Mouse (Mus musculus) adrenal gland, adult 8-10 months (tissue): ENCODE results near the gene Dhrs7b. TPM values are rescaled to one million over a fixed set of nuclear protein-coding genes. Genes with fewer than 3 reads are reported as not detected.

ENCODE experiments used
- DNase-seq: peaks from one replicate; pipeline ENCODE4 v3.0.0; 2022
- total RNA-seq, 4 experiments: library from RNA; stranded (reverse); gene quantifications; 2 replicates each; pipeline ENCODE4 v1.2.4; 2022

Gene Dhrs7b
- total RNA-seq, 4 experiments from 2014 or later: 36.0 to 44.8 (median 40.3) TPM

GRCm38 (mm10) chr11:60902001-60902400 lies 71.6 kb downstream of the Dhrs7b start:
- no peak for DNase-seq

- no peak for DNase-seq
Observed at GRCm38 (mm10) chr11:60902486-60902885, 72.1 kb downstream of the Dhrs7b start.

- no peak for DNase-seq
Observed at GRCm38 (mm10) chr11:60903661-60904061, 73.2 kb downstream of the Dhrs7b start.

DNA sequence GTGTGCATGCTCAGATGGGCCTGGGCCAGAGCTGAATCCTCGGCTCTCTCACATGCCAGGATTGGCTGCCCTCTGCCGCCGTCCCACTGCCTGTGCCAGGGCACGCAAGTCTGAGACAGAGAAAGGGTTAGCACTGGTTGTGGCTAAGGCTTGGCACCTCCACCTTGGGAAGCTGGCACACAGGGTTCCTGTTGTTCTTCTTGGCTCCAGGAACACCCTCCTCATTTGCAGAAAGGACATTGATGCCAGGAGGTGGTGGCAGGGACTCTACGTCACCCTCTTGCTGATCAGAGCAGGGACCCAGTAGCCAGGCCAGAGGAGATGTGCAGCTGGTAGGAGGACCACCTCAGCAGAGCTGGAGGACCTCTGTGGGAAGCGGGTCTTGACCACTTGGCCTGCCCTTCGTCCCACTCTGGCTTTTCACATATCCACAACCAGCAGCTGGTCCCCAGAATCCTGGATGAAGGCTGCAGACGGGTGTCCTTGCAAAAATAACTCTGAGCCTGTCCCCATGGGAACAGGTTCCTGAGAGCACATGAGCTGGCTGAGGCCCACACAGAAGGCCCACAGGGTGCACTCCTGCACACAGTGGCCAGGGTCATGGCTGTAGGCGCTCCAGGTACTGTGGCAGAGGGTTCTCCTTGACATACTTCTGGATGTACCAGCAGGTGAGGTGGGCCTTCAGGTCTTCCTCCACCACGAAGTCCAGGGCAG lies 75.1 kb downstream of the Dhrs7b start:
- no peak for DNase-seq

GRCm38 (mm10) chr11:60906449-60906848 lies 76.0 kb downstream of the Dhrs7b start:
- DNase-seq: no peak

DNA sequence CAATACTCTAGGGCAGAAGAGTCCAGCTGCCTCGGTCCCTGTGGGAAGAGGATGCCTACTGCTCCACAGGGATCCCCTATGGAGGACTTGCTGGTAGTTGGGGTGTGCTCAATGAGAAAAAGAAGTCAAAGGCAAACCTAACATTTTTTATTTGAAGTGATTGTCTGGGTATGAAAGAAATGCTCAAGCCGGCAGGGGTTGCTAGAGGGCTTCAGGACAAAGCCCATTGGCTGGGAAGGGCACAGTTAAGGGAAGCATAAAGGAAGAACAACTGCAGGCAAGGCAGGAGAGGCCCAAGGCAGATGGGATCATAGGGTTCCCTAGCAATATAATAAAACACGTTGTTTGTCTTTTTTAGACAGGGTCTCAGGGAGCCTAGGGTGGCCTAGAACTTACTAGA lies 77.6 kb downstream of the Dhrs7b start:
- DNase-seq: no peak

DNA sequence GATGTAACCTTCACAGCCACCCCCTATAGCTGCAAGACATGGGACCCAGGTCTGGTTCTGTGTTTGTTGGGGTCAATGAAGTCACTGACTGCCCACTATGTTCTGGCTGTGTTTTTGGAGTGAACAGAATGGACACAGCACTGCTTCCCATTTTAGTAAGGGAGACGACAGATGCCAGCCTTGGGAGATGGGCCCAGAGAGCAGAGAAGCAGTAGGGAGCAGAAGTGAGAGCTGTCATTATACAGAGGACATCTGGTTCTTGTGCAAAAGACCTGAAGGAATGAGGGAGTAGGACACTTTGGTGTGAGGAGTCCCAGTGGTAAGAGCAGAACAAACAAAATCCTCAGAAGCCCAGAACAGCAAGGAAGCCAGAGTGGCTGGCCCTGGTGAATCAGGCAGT lies 79.2 kb downstream of the Dhrs7b start:
- no peak for DNase-seq

Other genes with a start within 250 kb of the Dhrs7b start
- gene Llgl1, start 130.9 kb upstream of the Dhrs7b start, total RNA-seq: 10 to 100 TPM; 26.4 to 39.3 (median 32.0) TPM
- gene Flii, start 103.4 kb upstream of the Dhrs7b start, total RNA-seq: 100 to 1,000 TPM; 162 to 185 (median 177) TPM
- 10 to 100 TPM; 36.9 to 41.2 (median 38.8) TPM for gene Mief2, start 102.2 kb upstream of the Dhrs7b start, total RNA-seq
- gene Top3a, start 53.3 kb upstream of the Dhrs7b start, total RNA-seq: 10 to 100 TPM; 11.9 to 15.8 (median 14.6) TPM
- 10 to 100 TPM; 23.3 to 30.1 (median 27.3) TPM for gene Smcr8, start 53.1 kb upstream of the Dhrs7b start, total RNA-seq
- gene Shmt1, start 18.9 kb upstream of the Dhrs7b start, total RNA-seq: 100 to 1,000 TPM in 1 of 4 experiments, 10 to 100 TPM in 3; 38.4 to 111 (median 73.2) TPM
- gene Tmem11, start 48.6 kb downstream of the Dhrs7b start, total RNA-seq: 10 to 100 TPM; 33.6 to 47.6 (median 38.0) TPM
- gene Natd1, start 84.1 kb downstream of the Dhrs7b start, total RNA-seq: 10 to 100 TPM; 22.4 to 27.7 (median 25.4) TPM
- 100 to 1,000 TPM in 3 of 4 experiments, 10 to 100 TPM in 1; 99.8 to 162 (median 122) TPM for gene Map2k3, start 101.4 kb downstream of the Dhrs7b start, total RNA-seq
- gene Kcnj12, start 191.9 kb downstream of the Dhrs7b start, total RNA-seq: 1 to 10 TPM; 2.4 to 3.6 (median 2.7) TPM